ENCODE assay signal across 18 mouse cellular contexts in genomic region chr6:91384415-91384814, GRCm38 (mm10). TPM values are rescaled to one million over a fixed set of nuclear protein-coding genes. Genes with fewer than 3 reads are reported as not detected.
"Had no signal": no experiment of that assay in that cellular context is flagged by ENCODE, and none has a peak within 500 bp of the region (broad histone marks: within the 10 kb centered on the region; RNA-seq: fewer than 3 reads in every experiment).

No protein-coding gene starts in this region.

- H3K27ac ChIP-seq: limb, embryonic 10.5 days; liver, embryonic 15.5 days; neural tube, embryonic 12.5 days; stomach, embryonic 15.5 days had no signal

- H3K4me1 ChIP-seq: limb, embryonic 10.5 days; liver, embryonic 15.5 days; stomach, embryonic 15.5 days had no signal

- H3K36me3 ChIP-seq: limb, embryonic 10.5 days; liver, embryonic 15.5 days; stomach, embryonic 15.5 days had no signal

- H3K4me2 ChIP-seq: liver, embryonic 11.5 days; liver, embryonic 15.5 days; neural tube, embryonic 12.5 days; stomach, embryonic 15.5 days had no signal

- H3K9me3 ChIP-seq: limb, embryonic 10.5 days; liver, embryonic 15.5 days; neural tube, embryonic 12.5 days; stomach, embryonic 15.5 days had no signal

- DNase-seq: kidney, adult 8-10 months; kidney, postnatal 25 days; layer of hippocampus, adult 9-11 months; lung, adult 2 months; lung, postnatal 36 days; midbrain, embryonic 14.5 days; thymus, adult 2 months; thymus, postnatal 25 days had no signal

- H3K4me3 ChIP-seq: limb, embryonic 10.5 days; liver, embryonic 15.5 days; neural tube, embryonic 12.5 days; stomach, embryonic 15.5 days had no signal

- H3K27me3 ChIP-seq: neural tube, embryonic 12.5 days; stomach, embryonic 15.5 days had no signal

- H3K9ac ChIP-seq: liver, embryonic 15.5 days; neural tube, embryonic 12.5 days; stomach, embryonic 15.5 days had no signal

- ATAC-seq: lung, postnatal 0 days had no signal

RNA-seq across cellular contexts. Expression of gene Wnt7a, which starts 26.7 kb away (rescaled TPM):
- total RNA-seq: megakaryocyte progenitor cell, adult 5-6 weeks; monocyte, adult 5-6 weeks; neutrophil, adult 5-6 weeks had no signal
- polyA plus RNA-seq: liver, embryonic 15.5 days; urinary bladder, adult 2 months had no signal
